Comparison of ENCODE assay signal across 12 mouse cellular contexts in the genomic region with DNA sequence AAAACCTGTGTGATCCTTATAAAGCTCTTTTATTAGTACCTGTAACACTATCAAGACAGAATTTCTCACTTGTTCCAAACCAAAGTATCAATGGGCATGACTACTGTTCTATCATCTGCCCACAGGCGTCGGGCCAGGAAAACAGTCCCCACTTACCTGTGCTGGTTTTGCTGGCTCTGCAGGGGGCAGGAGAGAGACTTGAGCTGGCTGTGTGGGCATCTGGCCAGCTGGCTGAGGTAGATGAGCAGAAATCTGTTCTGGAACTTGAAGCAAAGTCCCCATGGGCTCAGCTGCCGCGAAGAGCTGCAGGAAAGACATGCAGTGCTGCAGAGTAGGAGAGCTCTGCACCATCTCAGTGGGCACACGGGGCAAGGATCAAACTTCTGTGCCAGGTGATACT. TPM values are rescaled to one million over a fixed set of nuclear protein-coding genes. Genes with fewer than 3 reads are reported as not detected.
A peak's percentile ranks its signal among the peaks of the same experiment; 100 is the strongest.
DNase-seq lines count a peak whose midpoint lies in the region; ATAC-seq and TF ChIP-seq lines count a peak whose summit lies in the region.
"Had no signal": no experiment of that assay in that cellular context is flagged by ENCODE, and none has a peak within 500 bp of the region (broad histone marks: within the 10 kb centered on the region; RNA-seq: fewer than 3 reads in every experiment).

No protein-coding gene starts in this region.

- H3K27ac ChIP-seq in embryonic facial prominence, embryonic 14.5 days (replicated peaks; ENCODE audit: low read depth, low read length) = no peak overlapping the region
- H3K27ac ChIP-seq in embryonic facial prominence, embryonic 10.5 days (replicated peaks) = no peak overlapping the region
- H3K27ac ChIP-seq in layer of hippocampus, adult 2 months = no peak overlapping the region
- H3K27ac ChIP-seq: neural tube, embryonic 12.5 days had no signal

- no peak overlapping the region for H3K4me2 ChIP-seq in embryonic facial prominence, embryonic 14.5 days (ENCODE audit: low read depth, low read length)
- H3K4me2 ChIP-seq: lung, embryonic 14.5 days; neural tube, embryonic 12.5 days had no signal

- no peaks in the 10 kb centered on the region for H3K4me1 ChIP-seq in embryonic facial prominence, embryonic 14.5 days (ENCODE audit: control insufficient read depth, insufficient read depth, low read length)
- H3K4me1 ChIP-seq in embryonic facial prominence, embryonic 10.5 days = no peaks in the 10 kb centered on the region
- H3K4me1 ChIP-seq: neural tube, embryonic 12.5 days had no signal

- H3K9ac ChIP-seq in embryonic facial prominence, embryonic 14.5 days (ENCODE audit: low read depth, low read length) = no peak overlapping the region
- H3K9ac ChIP-seq: lung, embryonic 14.5 days; neural tube, embryonic 12.5 days had no signal

- WGBS in embryonic facial prominence, embryonic 14.5 days = 74% methylated on average over 5 of the region's 5 CpGs
- 91% methylated on average over 5 of the region's 5 CpGs for WGBS in embryonic facial prominence, embryonic 10.5 days

- no peak overlapping the region for H3K4me3 ChIP-seq in embryonic facial prominence, embryonic 14.5 days (ENCODE audit: low read depth, low read length)
- H3K4me3 ChIP-seq in embryonic facial prominence, embryonic 10.5 days = no peak overlapping the region
- no peak overlapping the region for H3K4me3 ChIP-seq in layer of hippocampus, adult 2 months
- H3K4me3 ChIP-seq: neural tube, embryonic 12.5 days had no signal

- peak; percentile 22 for DNase-seq in embryonic facial prominence, embryonic 14.5 days (ENCODE audit: low spot score)
- DNase-seq in embryonic facial prominence, embryonic 10.5 days (ENCODE audit: low spot score) = no peak
- DNase-seq in right cerebral cortex, postnatal 4 days = peak; percentile 7
- DNase-seq in right cerebral cortex, adult 18-20 months = no peak
- peak; percentile 87 to 88 for DNase-seq in kidney, adult 8-10 months
- peak; percentile 15 for DNase-seq in testis, postnatal 14 days (ENCODE audit: low spot score)
- no peak for DNase-seq in urinary bladder, adult 2 months (ENCODE audit: low spot score)
- no peak for DNase-seq in layer of hippocampus, adult 2 months (ENCODE audit: low spot score in 2 of 2)
- DNase-seq: B cell, adult 2 months; lung, embryonic 14.5 days; thymus, postnatal 14 days had no signal

- ATAC-seq in embryonic facial prominence, embryonic 14.5 days (ENCODE audit: low read depth) = no peak

- H3K9me3 ChIP-seq in embryonic facial prominence, embryonic 14.5 days (ENCODE audit: control insufficient read depth, low read length) = no peaks in the 10 kb centered on the region
- H3K9me3 ChIP-seq in embryonic facial prominence, embryonic 10.5 days = no peaks in the 10 kb centered on the region
- H3K9me3 ChIP-seq: neural tube, embryonic 12.5 days had no signal

- TF ChIP-seq CTCF in layer of hippocampus, adult 2 months (conservative IDR thresholded peaks at IDR 0.05) = no peak

- H3K36me3 ChIP-seq in embryonic facial prominence, embryonic 14.5 days (ENCODE audit: control insufficient read depth, insufficient read depth, low read length) = peaks cover 37% of the 10 kb centered on the region
- H3K36me3 ChIP-seq in embryonic facial prominence, embryonic 10.5 days (replicated peaks) = peaks cover 84% of the 10 kb centered on the region

- no peaks in the 10 kb centered on the region for H3K27me3 ChIP-seq in embryonic facial prominence, embryonic 14.5 days (replicated peaks; ENCODE audit: control insufficient read depth, insufficient read depth, low read length)
- H3K27me3 ChIP-seq in embryonic facial prominence, embryonic 10.5 days (replicated peaks; ENCODE audit: low read depth, poor library complexity, severe bottlenecking) = no peaks in the 10 kb centered on the region
- H3K27me3 ChIP-seq: neural tube, embryonic 12.5 days had no signal

RNA-seq across cellular contexts. Expression of a gene that starts 37.9 kb away (rescaled TPM):
- polyA plus RNA-seq in embryonic facial prominence, embryonic 14.5 days (2014; fragmentation: Nextera tagmentation; extraction: Ambion mirVana) = not detected in 2 replicates
- not detected in 2 replicates for polyA plus RNA-seq in embryonic facial prominence, embryonic 10.5 days (2016; fragmentation: Nextera tagmentation; extraction: Ambion mirVana)
- polyA plus RNA-seq in urinary bladder, adult 2 months (2012; rRNA removed) = 0.04 and 0.07 TPM in 2 replicates
- not detected for total RNA-seq in layer of hippocampus, adult 2 months (2021)
- polyA plus RNA-seq: lung, embryonic 14.5 days; neural tube, embryonic 12.5 days had no signal

Comparison
In these comparisons a context has a peak if more than half of its experiments do, and no peak if none do; other contexts are left out.
1. DNase-seq: peak in embryonic facial prominence, embryonic 14.5 days (single experiment), right cerebral cortex, postnatal 4 days (single experiment), kidney, adult 8-10 months (2 of 2) and testis, postnatal 14 days (single experiment); none in embryonic facial prominence, embryonic 10.5 days (single experiment), right cerebral cortex, adult 18-20 months (single experiment), urinary bladder, adult 2 months (single experiment) and layer of hippocampus, adult 2 months (0 of 2).